Mouse (Mus musculus) embryonic facial prominence, embryonic 12.5 days (tissue): ENCODE measurements around the gene Parvb. TPM values are rescaled to one million over a fixed set of nuclear protein-coding genes. Genes with fewer than 3 reads are reported as not detected.

Source experiments
- polyA plus RNA-seq: library from polyadenylated mRNA; unstranded; fragments of >200 nt; fragmentation: Nextera tagmentation; extraction: Ambion mirVana; gene quantifications from 2 replicates; pipeline ENCODE4 v1.2.1, GENCODE M21; 2016

Gene Parvb
- polyA plus RNA-seq, 1 experiment from 2014 or later: 4.3 TPM

Other genes with a start within 250 kb of the Parvb start
- gene Efcab6, start 166.7 kb upstream of the Parvb start, polyA plus RNA-seq: 0.20 and 0.45 TPM in 2 replicates
- gene Sult4a1, start 126.3 kb upstream of the Parvb start, polyA plus RNA-seq: 13.1 and 15.3 TPM in 2 replicates
- gene Pnpla5, start 108.9 kb upstream of the Parvb start, polyA plus RNA-seq: not detected in 2 replicates
- 1.3 and 1.7 TPM in 2 replicates for gene Pnpla3, start 64.2 kb upstream of the Parvb start, polyA plus RNA-seq
- gene Samm50, start 39.8 kb upstream of the Parvb start, polyA plus RNA-seq: 108 and 116 TPM in 2 replicates
- 1.1 and 1.2 TPM in 2 replicates for gene Parvg, start 92.0 kb downstream of the Parvb start, polyA plus RNA-seq
- gene Shisal1, start 215.1 kb downstream of the Parvb start, polyA plus RNA-seq: 4.2 and 5.6 TPM in 2 replicates